Mouse (Mus musculus) cerebellum, adult 2 months (tissue): ENCODE results near the gene Gpank1.

Experiments used
- CTCF ChIP-seq: fragments of 200-500 bp; IDR thresholded peaks from 2 replicates; pipeline ENCODE4 v1.5.1; 2011; ENCODE audit warnings: low read depth, mild to moderate bottlenecking, control low read depth, low read length, moderate library complexity, borderline replicate concordance; ENCODE audit not compliant: insufficient read depth
- POLR2A ChIP-seq: fragments of 200-500 bp; IDR thresholded peaks from 2 replicates; pipeline ENCODE4 v1.6.1; 2011; ENCODE audit warnings: low read length, control low read depth, borderline replicate concordance; ENCODE audit not compliant: insufficient read depth

DNA sequence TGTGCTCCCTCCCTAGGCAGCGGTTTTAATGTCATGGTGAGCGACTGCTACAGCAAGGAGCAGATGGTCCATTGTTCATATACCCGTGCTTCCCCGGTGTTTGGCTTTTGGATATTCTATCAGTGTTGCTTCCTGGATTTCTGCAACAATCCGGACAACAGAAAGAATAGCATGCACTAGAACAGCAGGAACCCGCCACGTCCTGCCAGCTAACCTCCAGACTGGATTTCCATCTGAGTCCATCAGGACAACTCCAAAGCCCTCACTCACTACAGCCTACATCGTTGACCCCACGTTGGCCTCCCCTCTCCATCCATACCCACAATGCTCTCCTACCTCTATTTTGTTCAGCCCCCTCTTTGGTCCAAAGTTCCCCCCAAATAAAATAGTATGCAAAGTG, 9.5 kb upstream of the Gpank1 start:
- TF ChIP-seq POLR2A (no peak), CTCF (no peak)
